Mouse (Mus musculus) bone marrow, adult 2 months (tissue): Measurements from ENCODE around the gene Arhgdig. TPM values are rescaled to one million over a fixed set of nuclear protein-coding genes. Genes with fewer than 3 reads are reported as not detected.

Experiments used
- H3K27ac ChIP-seq: fragments of 200-500 bp; 2 replicates; pipeline ENCODE4 v1.5.1; 2012; ENCODE audit warnings: low read depth, mild to moderate bottlenecking, control low read depth, inconsistent platforms, low read length; ENCODE audit not compliant: control insufficient read depth, poor library complexity, insufficient read depth
- H3K4me1 ChIP-seq: fragments of 200-500 bp; 2 replicates; pipeline ENCODE4 v1.6.1; 2011; ENCODE audit warnings: low read length; ENCODE audit not compliant: control insufficient read depth, insufficient read depth
- H3K4me3 ChIP-seq: fragments of 200-500 bp; replicated peaks from 2 replicates; pipeline ENCODE3; 2011; ENCODE audit warnings: mild to moderate bottlenecking, low read depth, low read length, control low read depth; ENCODE audit not compliant: control insufficient read depth
- CTCF ChIP-seq: fragments of 200-500 bp; IDR thresholded peaks from 2 replicates; pipeline ENCODE4 v1.5.1; 2011; ENCODE audit warnings: low read length, control low read depth; ENCODE audit not compliant: control insufficient read depth, insufficient read depth
- POLR2A ChIP-seq: fragments of 200-500 bp; IDR thresholded peaks from 2 replicates; pipeline ENCODE4 v1.6.1; 2011; ENCODE audit warnings: low read depth, mild to moderate bottlenecking, control low read depth, low read length, borderline replicate concordance; ENCODE audit not compliant: control insufficient read depth
- WGBS: fragments of 180-500 bp; shearing (Covaris S2); methylation state at CpG from one replicate; pipeline ENCODE4 v1.1.7; 2018; 5-methylcytosine and 5-hydroxymethylcytosine counted together
- polyA plus RNA-seq: library from polyadenylated mRNA; stranded (reverse); fragments of >200 nt; gene quantifications from 2 replicates; pipeline ENCODE4 v1.2.4, GENCODE M21; 2011; ENCODE audit warnings: low replicate concordance; ENCODE audit not compliant: missing spikeins, insufficient read depth, insufficient read length

Gene Arhgdig
- polyA plus RNA-seq = 4.0 TPM in 1 of 2 replicates, not detected in the other

GRCm38 (mm10) chr17:26207686-26208085 lies at the start of gene Arhgdig:
TSS of gene Arhgdig (minus strand) at chr17:26207786.
- Histone ChIP-seq H3K27ac (no peak within 1 kb of the TSS), H3K4me3 (no peak within 1 kb of the TSS), H3K4me1 (no peaks in the 10 kb centered on the region; the same call in 1 of the 2 replicates)
- TF ChIP-seq POLR2A = no peak
- no peak for TF ChIP-seq CTCF
- 89% methylated on average over 12 of the region's 12 CpGs for WGBS

DNA sequence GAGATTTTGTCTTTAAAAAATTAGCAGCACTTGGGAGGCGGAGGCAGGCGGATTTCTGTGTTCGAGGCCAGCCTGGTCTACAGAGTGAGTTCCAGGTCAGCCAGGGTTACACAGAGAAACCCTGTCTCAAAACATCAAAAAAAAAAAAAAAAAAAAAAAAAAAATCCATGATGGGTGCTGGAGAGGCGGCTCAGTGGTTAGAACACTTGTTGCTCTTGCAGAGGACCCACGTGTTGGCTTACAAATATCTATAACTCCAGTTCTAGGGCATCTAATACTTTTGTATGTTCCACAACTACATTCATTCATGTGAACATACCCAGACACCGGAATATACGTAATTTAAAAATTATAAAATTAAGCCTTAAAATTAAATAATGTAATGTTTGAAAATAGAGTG lies 47.7 kb upstream of the Arhgdig start:
- H3K27ac ChIP-seq = no peak overlapping the region
- TF ChIP-seq CTCF = no peak
- TF ChIP-seq POLR2A = no peak
- 85% methylated on average over 7 of the region's 7 CpGs for WGBS

DNA sequence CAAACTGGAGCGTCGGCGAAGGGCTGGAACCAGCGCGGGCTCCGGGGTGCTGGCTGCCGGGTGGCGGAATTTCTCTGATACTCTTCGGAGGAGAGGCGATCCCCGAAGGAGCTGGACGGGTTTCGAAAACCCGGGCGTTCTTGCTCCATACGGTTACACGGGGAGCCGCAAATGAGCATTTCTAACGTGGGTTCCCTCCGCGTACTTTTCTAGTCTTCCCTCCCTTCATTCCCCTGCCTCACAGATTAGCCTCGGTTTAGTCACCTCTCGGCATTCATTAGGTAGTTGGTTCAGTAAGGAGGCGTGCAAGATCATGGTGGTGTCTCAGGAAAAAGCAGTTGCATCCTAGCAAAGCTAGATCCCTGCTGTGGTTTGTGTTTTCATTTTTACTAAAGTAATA lies 45.8 kb upstream of the Arhgdig start:
- under 1% methylated on average over 24 of the region's 24 CpGs for WGBS
- peaks cover 1% of the 10 kb centered on the region; the same call in 1 of the 2 replicates for H3K4me1 ChIP-seq
- TF ChIP-seq CTCF (no peak), POLR2A (no peak)
- H3K4me3 ChIP-seq = peak overlapping the region; percentile 95
- H3K27ac ChIP-seq = peak overlapping the region; percentile 95

More for the DNA sequence above, 47.7 kb upstream of the Arhgdig start:
- Histone ChIP-seq H3K4me1 (peaks cover 1% of the 10 kb centered on the region; the same call in 1 of the 2 replicates), H3K4me3 (no peak overlapping the region)

GRCm38 (mm10) chr17:26252539-26253251 lies 45.1 kb upstream of the Arhgdig start, which contains the start of gene Luc7l:
TSS of gene Luc7l (plus strand) at chr17:26252896.
- peak within 1 kb of the TSS; percentile 95 for H3K4me3 ChIP-seq
- under 1% methylated on average over 43 of the region's 43 CpGs for WGBS
- H3K27ac ChIP-seq = peak within 1 kb of the TSS; percentile 95
- TF ChIP-seq POLR2A (peak; percentile 96), CTCF (no peak)
- H3K4me1 ChIP-seq = peaks cover 1% of the 10 kb centered on the region; the same call in 1 of the 2 replicates

DNA sequence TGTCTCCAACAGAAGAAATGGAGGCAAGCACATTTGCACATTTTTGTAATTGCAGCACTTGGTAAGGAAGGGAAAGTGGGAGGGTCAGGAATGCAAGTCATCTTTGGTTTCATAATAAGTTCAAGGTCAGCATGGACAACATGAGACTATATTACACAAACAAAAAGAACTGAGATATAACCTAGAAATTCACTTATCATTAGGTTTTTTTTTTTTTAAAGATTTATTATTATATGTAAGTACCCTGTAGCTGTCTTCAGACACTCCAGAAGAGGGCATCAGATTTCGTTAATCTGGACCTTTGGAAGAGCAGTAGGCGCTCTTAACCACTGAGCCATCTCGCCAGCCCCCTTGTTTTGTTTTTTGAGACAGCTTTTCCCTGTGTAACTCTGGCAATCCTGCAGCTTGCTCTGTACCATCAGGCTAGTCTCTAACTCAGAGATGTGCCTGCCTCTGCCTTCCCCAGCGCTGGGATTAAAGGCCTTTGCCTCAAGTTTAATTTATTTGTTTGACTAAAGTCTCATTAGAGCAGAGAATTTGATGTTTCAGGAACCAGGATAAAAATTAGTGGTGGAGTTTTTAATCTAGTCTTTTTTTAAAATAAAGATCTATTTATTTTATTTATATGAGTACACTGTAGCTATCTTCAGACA lies 44.4 kb upstream of the Arhgdig start:
- 48% methylated on average over 4 of the region's 4 CpGs for WGBS
- peak overlapping the region; percentile 2 for H3K4me3 ChIP-seq

GRCm38 (mm10) chr17:26244101-26244841 lies 36.7 kb upstream of the Arhgdig start, which contains the start of gene Fam234a:
TSS of gene Fam234a (minus strand) at chr17:26244242.
- 2% methylated on average over 33 of the region's 33 CpGs for WGBS
- Histone ChIP-seq H3K27ac (peak within 1 kb of the TSS; percentile 72), H3K4me1 (no peaks in the 10 kb centered on the region), H3K4me3 (peak within 1 kb of the TSS; percentile 77)
- TF ChIP-seq CTCF (no peak), POLR2A (no peak; the same call in 1 of the 2 replicates)

More for the DNA sequence above, 44.4 kb upstream of the Arhgdig start:
- Histone ChIP-seq H3K27ac (no peak overlapping the region), H3K4me1 (peaks cover 1% of the 10 kb centered on the region; the same call in 1 of the 2 replicates)
- TF ChIP-seq POLR2A = no peak
- TF ChIP-seq CTCF = no peak

DNA sequence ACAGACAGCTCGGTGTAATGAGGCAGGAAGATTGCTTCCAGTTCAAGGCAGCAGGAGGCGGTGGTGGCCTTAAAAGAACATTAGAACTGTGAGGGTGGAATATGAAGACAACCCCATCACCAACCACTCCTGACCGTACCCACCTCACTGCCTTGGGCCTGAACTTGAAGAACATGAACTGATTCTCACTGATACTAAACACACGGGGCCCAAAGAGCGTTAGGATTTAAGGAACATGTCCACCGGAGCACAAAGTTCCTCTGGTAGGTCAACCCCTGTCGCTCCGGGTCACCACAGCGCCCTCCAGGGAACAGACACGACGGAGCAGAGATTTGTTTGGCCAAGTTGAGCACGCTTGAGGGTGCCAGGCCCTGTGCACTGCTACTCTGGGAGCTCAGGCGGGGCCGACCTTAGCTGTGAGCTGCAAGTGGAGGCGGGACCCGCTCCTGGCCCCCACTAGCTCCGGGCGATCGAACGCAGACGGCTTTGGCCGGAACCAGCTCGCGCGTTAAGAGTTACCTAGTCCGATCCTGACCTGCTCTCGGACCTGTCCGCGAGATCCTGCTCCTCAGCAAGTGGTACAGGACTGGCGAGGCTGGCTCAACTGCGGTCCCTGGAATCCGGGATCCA lies 36.0 kb upstream of the Arhgdig start:
- H3K4me1 ChIP-seq = no peaks in the 10 kb centered on the region
- H3K27ac ChIP-seq = peak overlapping the region; percentile 72
- H3K4me3 ChIP-seq = peak overlapping the region; percentile 77
- 1% methylated on average over 32 of the region's 32 CpGs for WGBS
- peak; percentile 47; the same call in 1 of the 2 replicates for TF ChIP-seq CTCF
- 0 out of 2 replicates have a peak, but pooled peaks have one; percentile 24 for TF ChIP-seq POLR2A
